Mouse (Mus musculus): ENCODE results near the gene Sac3d1.

DNA sequence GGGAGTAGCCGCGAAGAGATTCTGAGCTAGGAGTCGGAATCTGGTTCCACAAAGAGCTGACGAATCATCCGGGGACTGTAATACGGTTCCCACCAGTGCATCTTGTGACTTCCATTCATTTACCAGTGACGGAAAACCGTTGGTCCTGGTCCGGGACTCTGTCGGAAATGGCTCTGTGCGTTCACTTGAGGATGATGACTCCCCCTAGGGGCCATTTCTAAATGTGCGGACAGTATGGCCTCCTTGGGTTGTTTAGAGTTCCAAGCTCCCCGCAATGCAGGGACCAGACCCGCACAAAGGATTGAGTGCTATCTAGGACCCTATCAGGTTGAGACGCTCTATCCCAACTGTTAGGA lies 22.9 kb upstream of the Sac3d1 start, which contains the start of gene Arl2:
- TF ChIP-seq POLR2A (IDR thresholded peaks at IDR 0.05; ENCODE audit: low read depth, low read length) (0 out of 2 replicates have a peak, but pooled peaks have one; percentile 12), CTCF (IDR thresholded peaks at IDR 0.05; ENCODE audit: extremely low read depth, insufficient read length, insufficient replicate concordance, low read depth, low read length) (peak; percentile 65; the same call in 1 of the 2 replicates)

All from small intestine, adult 2 months (tissue).